Mouse (Mus musculus) neutrophil, adult 5-6 weeks (primary cell): ENCODE results near the gene Poc1a. TPM values are rescaled to one million over a fixed set of nuclear protein-coding genes. Genes with fewer than 3 reads are reported as not detected.

Source experiments
- ATAC-seq: fragments of 151-379, 151-347 bp; 2 replicates; pipeline ENCODE4 v1.8.0; 2017; ENCODE audit warnings: mild to moderate bottlenecking, moderate TSS enrichment; ENCODE audit not compliant: insufficient number of reproducible peaks, poor library complexity, low FRiP score, severe bottlenecking; ENCODE audit errors: extremely low read depth
- total RNA-seq: library from RNA; stranded (forward); fragments of 200-1000 nt; gene quantifications from 2 replicates; pipeline ENCODE4 v1.2.3, GENCODE M21; 2017

The Poc1a gene
- total RNA-seq, 1 experiment from 2014 or later = 1.4 TPM

DNA sequence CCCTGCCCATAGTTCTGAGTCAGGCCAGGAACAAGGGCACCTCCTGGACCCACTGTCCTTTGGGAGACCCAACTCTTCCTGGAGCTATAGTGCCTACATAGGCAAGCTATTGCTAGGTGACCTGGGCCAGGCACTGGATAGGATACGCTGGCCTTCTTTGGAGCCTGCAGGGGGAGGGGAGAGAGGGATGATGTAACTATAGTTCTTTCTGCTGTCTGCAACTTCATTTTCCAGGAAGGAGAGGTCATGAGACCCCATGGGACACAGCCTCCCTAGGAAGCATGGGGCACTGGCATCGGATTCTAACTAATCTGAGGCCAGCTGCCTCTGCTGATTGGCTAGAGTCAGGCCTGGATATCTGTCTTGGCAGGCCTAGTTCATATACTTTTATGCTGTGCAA is 38.2 kb downstream of the Poc1a start:
- ATAC-seq = no peak

DNA sequence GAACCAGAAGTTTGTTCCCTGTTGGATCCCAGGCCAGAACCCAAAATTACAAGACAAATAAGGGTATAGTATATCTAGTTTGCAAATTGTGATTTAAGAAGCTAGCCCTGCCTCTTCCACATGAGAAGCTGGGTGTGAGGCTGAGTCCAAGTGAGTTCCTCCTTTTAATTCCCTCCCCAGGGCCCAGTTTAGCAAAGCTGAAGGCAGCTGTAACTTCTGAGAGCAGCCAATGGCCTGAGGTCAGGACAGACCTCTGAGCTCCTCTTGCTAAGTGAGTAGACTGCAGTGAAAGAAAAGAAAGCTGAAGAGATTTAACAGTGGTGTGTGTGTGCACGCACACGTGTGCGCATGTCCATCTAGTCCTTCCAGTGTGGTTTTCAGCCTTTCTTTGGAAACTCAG is 41.6 kb downstream of the Poc1a start:
- ATAC-seq = no peak

GRCm38 (mm10) chr9:106326241-106326640 is 45.4 kb downstream of the Poc1a start:
- ATAC-seq = no peak

- no peak for ATAC-seq
Observed at GRCm38 (mm10) chr9:106327125-106327809, 46.4 kb downstream of the Poc1a start.

- no peak for ATAC-seq
Observed at GRCm38 (mm10) chr9:106328068-106328610, 47.3 kb downstream of the Poc1a start.

GRCm38 (mm10) chr9:106328772-106329511 is 48.1 kb downstream of the Poc1a start:
- no peak for ATAC-seq

GRCm38 (mm10) chr9:106332746-106333145 is 51.9 kb downstream of the Poc1a start:
- ATAC-seq = no peak

DNA sequence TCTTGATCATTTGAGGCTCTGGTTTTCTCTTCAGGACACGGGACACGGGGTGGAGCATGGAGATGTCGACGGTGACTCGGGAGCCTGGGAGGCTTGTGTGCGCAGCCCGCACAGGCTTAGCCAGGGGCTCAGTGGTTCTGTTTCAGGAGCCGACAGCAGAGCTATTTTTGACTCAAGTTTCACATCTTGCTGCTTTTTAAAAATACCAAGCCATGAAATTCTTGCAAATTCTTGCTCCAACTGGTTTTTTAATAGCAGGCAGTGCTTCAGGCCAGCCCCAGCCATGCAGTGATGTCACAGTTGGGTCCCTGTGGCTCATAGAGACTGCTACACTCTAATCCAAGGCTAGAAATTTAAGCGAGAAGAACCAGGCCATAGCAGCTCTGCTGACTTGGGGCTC is 56.8 kb downstream of the Poc1a start:
- no peak for ATAC-seq

DNA sequence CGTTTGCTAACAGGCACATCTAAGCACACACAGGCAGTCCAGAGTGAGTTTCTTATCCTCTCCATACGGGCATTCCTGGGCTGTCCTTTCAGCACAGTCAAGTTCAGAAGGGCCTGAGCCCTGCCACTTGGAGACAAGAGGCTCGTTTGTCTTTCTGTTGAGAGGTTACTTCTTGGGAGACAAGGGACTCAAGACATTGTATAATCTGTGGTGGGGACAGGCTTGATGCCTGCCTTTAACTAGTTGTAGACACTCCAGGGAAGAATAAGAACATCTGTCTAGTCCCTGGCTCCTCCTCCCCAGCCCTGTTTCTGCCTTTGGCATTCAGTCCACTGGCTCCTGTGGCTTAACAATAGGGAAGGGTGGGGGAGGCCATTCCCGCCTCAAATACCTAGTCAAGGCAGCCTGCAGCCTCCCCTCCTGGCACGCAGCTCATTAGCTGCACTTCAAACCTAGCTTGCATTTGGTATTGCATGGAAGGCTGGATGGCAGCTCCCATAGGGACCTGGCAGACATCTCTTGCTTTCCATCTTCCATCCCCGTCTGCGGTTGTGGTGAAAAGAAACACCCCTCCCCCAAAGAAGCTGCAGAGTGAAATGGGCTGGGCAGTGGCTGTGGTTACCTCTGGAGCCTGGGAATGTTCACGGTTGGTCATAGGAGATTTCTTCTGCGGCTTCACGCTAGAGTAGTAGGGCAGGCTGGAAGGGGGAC is 57.8 kb downstream of the Poc1a start:
- no peak for ATAC-seq

GRCm38 (mm10) chr9:106339173-106339558 is 58.3 kb downstream of the Poc1a start:
- no peak for ATAC-seq

DNA sequence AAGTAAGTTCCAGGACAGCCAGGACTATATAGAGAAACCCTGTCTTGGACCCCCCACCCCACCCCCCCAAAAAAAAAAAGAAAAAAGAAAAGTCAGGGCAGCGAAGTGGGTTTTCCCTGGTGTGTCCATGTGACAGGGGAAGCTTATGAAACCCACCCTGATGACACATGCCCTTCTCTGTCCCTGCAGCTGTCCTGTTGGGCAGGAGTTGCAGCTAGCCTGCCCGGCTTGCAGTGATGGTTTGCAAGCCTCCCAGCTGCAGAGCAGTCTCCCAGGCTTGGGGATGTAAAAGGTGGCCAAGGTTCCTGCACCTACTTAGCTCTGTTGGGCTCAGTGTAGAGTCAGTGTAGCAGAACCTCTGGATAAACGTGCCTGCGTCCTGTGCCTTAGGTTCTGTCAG is 58.9 kb downstream of the Poc1a start:
- no peak for ATAC-seq

GRCm38 (mm10) chr9:106340501-106341312 is 59.8 kb downstream of the Poc1a start:
- no peak for ATAC-seq

GRCm38 (mm10) chr9:106341313-106341686 is 60.4 kb downstream of the Poc1a start:
- no peak for ATAC-seq

DNA sequence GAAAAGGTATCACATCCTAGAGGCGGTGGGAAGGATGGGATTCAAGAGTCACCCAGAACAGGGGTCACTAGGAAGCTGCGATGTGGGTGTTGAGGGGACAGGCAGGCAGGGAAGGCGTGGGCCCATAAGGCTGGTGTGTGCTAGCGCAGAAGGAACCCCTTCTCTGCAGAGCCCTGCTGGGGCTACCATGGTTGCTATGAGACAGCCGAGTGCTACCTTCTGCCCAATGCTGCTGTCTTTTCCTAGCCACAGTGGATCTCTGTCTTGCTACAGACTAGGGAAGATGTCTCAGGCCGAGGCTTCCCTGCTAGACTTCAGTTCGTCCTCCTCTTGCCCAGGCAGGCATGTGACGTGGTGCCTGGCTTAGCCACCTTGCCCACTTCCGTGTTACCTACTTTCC is 61.7 kb downstream of the Poc1a start:
- no peak for ATAC-seq

GRCm38 (mm10) chr9:106345167-106345566 is 64.3 kb downstream of the Poc1a start:
- no peak for ATAC-seq

DNA sequence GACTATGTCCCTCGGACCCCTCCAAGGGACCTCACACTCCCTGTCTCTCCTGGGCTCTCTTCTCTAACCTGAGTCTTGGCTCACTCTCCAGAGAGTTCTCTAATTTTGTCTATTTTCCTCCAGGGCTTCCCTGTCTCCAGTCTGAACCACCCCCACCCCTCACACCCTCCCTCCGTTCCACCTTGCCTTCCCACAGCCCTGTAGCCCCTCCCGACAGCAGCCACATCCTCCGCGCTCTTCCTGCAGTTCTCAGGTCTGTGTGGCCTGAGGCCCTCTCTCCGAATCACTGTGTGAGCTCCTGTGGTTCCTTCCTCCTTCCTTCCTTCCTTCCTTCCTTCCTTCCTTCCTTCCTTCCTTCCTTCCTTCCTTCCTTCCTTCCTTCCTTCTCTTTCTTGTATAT is 64.8 kb downstream of the Poc1a start:
- no peak for ATAC-seq

DNA sequence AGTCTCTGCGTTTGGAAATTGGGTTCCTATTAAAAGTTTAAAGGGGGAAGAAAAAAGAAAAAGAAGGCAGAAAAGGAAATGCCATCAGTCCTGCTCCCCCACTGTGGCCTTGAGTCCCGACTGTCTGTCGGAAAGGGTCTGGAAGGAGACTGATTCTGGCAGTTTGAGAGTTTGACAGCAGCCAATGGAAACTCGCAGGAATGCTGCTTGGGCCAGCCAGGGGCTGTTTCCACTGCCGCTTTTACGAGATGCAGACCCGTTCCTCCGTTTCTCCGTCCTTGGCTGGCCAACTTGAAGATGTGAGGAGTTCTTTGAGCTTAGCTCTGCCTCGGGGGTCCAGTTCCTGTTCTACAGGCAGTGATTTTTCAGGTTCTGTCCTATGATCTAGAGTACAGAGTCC is 67.4 kb downstream of the Poc1a start:
- no peak for ATAC-seq

DNA sequence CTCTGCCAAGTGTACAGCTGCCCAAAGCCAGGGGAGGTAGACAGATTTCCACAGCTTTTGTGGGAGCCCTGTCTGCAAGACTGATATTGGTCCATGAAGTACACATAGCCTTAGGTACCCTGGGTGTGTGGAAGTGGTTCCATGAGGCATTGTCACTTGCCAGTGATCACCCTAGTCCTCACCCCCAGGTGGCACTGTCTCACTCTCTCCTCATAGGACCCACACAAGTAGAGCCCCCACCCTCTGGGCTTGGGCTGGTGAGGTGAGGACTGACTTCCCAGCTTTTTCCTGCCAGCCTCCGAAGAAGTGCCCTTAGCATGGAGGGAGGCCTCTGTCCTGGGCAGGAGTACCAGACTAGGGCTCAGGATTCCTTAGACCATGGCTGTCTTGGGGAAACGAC is 68.2 kb downstream of the Poc1a start:
- ATAC-seq = peak; percentile 56

DNA sequence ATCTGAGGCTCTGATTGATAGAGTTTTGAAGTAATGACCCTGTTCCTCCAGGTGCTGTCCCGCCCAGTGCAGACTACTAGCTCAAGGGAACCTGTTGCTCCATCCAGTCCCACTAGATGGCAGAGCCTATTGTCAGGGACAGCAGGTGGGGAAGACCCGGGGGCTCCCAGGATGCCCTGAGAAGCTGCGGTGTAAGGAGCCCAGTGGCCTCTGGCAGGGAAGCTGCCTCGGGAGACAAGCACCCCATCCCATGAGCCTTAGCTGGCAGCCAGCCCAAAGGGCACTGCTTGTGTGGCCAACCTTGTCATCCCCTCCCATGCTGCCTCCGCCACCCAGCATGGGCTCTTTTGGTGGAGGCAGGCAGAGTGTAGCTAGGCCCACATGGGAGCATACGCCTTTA is 70.3 kb downstream of the Poc1a start:
- ATAC-seq = no peak
